Mouse (Mus musculus): ENCODE measurements around the gene Hoxc10. TPM values are rescaled to one million over a fixed set of nuclear protein-coding genes. Genes with fewer than 3 reads are reported as not detected.

Hoxc10 gene
- polyA plus RNA-seq (2017; shearing (Covaris generic)) = not detected

GRCm38 (mm10) chr15:102966776-102967311 is at the start of gene Hoxc10:
Gene Hoxc10, plus strand, starts transcription at chr15:102966796.

GRCm38 (mm10) chr15:102921053-102922011 is 45.3 kb upstream of the Hoxc10 start, which contains the start of gene Hoxc13:
Gene Hoxc13, plus strand, starts transcription at chr15:102921103.

GRCm38 (mm10) chr15:102936279-102936972 is 30.2 kb upstream of the Hoxc10 start, which contains the start of gene Hoxc12:
Gene Hoxc12, plus strand, starts transcription at chr15:102936757.

GRCm38 (mm10) chr15:102954192-102955006 is 12.2 kb upstream of the Hoxc10 start, which contains the start of gene Hoxc11:
Gene Hoxc11, plus strand, starts transcription at chr15:102954427.

GRCm38 (mm10) chr15:102967312-102967510 is 615 bp downstream of the Hoxc10 start, which contains the start of gene Hoxc5:
Gene Hoxc5, plus strand, starts transcription at chr15:102967443.

GRCm38 (mm10) chr15:102976171-102976570 is 9.6 kb downstream of the Hoxc10 start, which contains the start of gene Hoxc9:
Gene Hoxc9, plus strand, starts transcription at chr15:102976439.

GRCm38 (mm10) chr15:102990461-102991397 is 24.1 kb downstream of the Hoxc10 start, which contains the start of gene Hoxc8:
Gene Hoxc8, plus strand, starts transcription at chr15:102990607.

GRCm38 (mm10) chr15:102997939-102998355 is 31.4 kb downstream of the Hoxc10 start, which contains the start of gene Hoxc6:
Gene Hoxc6, plus strand, starts transcription at chr15:102998257.

GRCm38 (mm10) chr15:103018636-103019035 is 52.0 kb downstream of the Hoxc10 start, which contains the start of gene Hoxc4:
Gene Hoxc4, plus strand, starts transcription at chr15:103018934.

Other genes with a start within 250 kb of the Hoxc10 start
- gene Calcoco1, start 244.6 kb upstream of the Hoxc10 start, polyA plus RNA-seq (2017; shearing (Covaris generic)) = 52.1 TPM
- gene Hoxc13, start 45.7 kb upstream of the Hoxc10 start, polyA plus RNA-seq (2017; shearing (Covaris generic)) = not detected
- gene Hoxc12, start 30.0 kb upstream of the Hoxc10 start, polyA plus RNA-seq (2017; shearing (Covaris generic)) = not detected
- not detected for gene Hoxc11, start 12.4 kb upstream of the Hoxc10 start, polyA plus RNA-seq (2017; shearing (Covaris generic))
- gene Hoxc5, start 647 bp downstream of the Hoxc10 start, polyA plus RNA-seq (2017; shearing (Covaris generic)) = not detected
- gene Hoxc9, start 9.6 kb downstream of the Hoxc10 start, polyA plus RNA-seq (2017; shearing (Covaris generic)) = not detected
- not detected for gene Hoxc8, start 23.8 kb downstream of the Hoxc10 start, polyA plus RNA-seq (2017; shearing (Covaris generic))
- gene Hoxc6, start 31.5 kb downstream of the Hoxc10 start, polyA plus RNA-seq (2017; shearing (Covaris generic)) = not detected
- not detected for gene Hoxc4, start 52.1 kb downstream of the Hoxc10 start, polyA plus RNA-seq (2017; shearing (Covaris generic))
- 14.9 TPM for gene Smug1, start 200.3 kb downstream of the Hoxc10 start, polyA plus RNA-seq (2017; shearing (Covaris generic))